Mouse (Mus musculus) urinary bladder, adult 2 months (tissue): ENCODE results near the gene Elovl4. TPM values are rescaled to one million over a fixed set of nuclear protein-coding genes. Genes with fewer than 3 reads are reported as not detected.

ENCODE experiments used
- DNase-seq: peaks from one replicate; pipeline ENCODE4 v3.0.0; 2022; ENCODE audit warnings: low spot score
- polyA plus RNA-seq: library from polyadenylated mRNA; depleted of rRNA; stranded (reverse); fragments of >200 nt; gene quantifications from 2 replicates; pipeline ENCODE4 v1.2.3, GENCODE M21; 2012; rRNA removed

The Elovl4 gene
- 8.9 and 9.0 TPM in 2 replicates for polyA plus RNA-seq

GRCm38 (mm10) chr9:83805977-83806815 lies at the start of gene Elovl4:
TSS of gene Elovl4 (minus strand) at chr9:83806277.
- peak; percentile 55 for DNase-seq

- no peak for DNase-seq
Measured at GRCm38 (mm10) chr9:83852464-83852863, 46.4 kb upstream of the Elovl4 start.

GRCm38 (mm10) chr9:83834748-83835313 lies 28.8 kb upstream of the Elovl4 start:
- no peak for DNase-seq

- peak; percentile 78 for DNase-seq
Measured at GRCm38 (mm10) chr9:83833811-83834747, 28.0 kb upstream of the Elovl4 start, which contains the start of gene Ttk. TSS of gene Ttk (plus strand) at chr9:83834689.

- no peak for DNase-seq
Measured at GRCm38 (mm10) chr9:83831152-83831551, 25.1 kb upstream of the Elovl4 start.

GRCm38 (mm10) chr9:83829896-83830295 lies 23.8 kb upstream of the Elovl4 start:
- DNase-seq: no peak

- no peak for DNase-seq
Measured at GRCm38 (mm10) chr9:83822925-83823324, 16.8 kb upstream of the Elovl4 start.

GRCm38 (mm10) chr9:83820976-83821375 lies 14.9 kb upstream of the Elovl4 start:
- no peak for DNase-seq

GRCm38 (mm10) chr9:83819188-83819587 lies 13.1 kb upstream of the Elovl4 start:
- no peak for DNase-seq

GRCm38 (mm10) chr9:83807562-83807961 lies 1.5 kb upstream of the Elovl4 start:
- DNase-seq: no peak

- DNase-seq: no peak
Measured at GRCm38 (mm10) chr9:83805164-83805976, 707 bp downstream of the Elovl4 start.

GRCm38 (mm10) chr9:83804341-83804740 lies 1.7 kb downstream of the Elovl4 start:
- no peak for DNase-seq

GRCm38 (mm10) chr9:83797898-83798297 lies 8.2 kb downstream of the Elovl4 start:
- DNase-seq: no peak

GRCm38 (mm10) chr9:83796875-83797274 lies 9.2 kb downstream of the Elovl4 start:
- no peak for DNase-seq

GRCm38 (mm10) chr9:83789326-83789725 lies 16.8 kb downstream of the Elovl4 start:
- DNase-seq: no peak

GRCm38 (mm10) chr9:83785501-83785900 lies 20.6 kb downstream of the Elovl4 start:
- DNase-seq: no peak

- DNase-seq: no peak
Measured at GRCm38 (mm10) chr9:83778317-83778960, 27.6 kb downstream of the Elovl4 start.

- DNase-seq: no peak
Measured at GRCm38 (mm10) chr9:83761318-83761717, 44.8 kb downstream of the Elovl4 start.

- DNase-seq: no peak
Measured at GRCm38 (mm10) chr9:83731877-83732276, 74.2 kb downstream of the Elovl4 start.

- DNase-seq: no peak
Measured at GRCm38 (mm10) chr9:83730836-83731235, 75.2 kb downstream of the Elovl4 start.
